Comparison of ENCODE assay signal across 21 mouse cellular contexts in the genomic region with DNA sequence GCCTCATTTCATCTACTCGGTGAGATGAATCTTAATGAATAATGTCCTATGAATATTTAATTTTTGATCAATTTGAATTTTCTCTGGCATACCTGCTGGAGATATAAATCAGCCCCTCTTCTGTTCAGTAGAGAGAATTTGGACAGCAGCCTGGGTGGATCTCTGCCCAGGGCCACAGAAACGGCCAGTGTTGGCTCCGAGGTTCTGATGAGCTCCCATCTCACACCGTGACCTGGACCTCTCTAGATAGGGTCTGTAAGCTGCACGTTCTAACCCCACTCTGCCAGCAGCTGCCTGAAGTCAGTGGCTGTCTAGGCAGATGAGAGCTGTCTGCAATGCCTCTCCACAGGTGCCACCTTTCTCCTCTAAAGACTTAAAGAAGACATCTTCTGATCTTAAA. TPM values are rescaled to one million over a fixed set of nuclear protein-coding genes. Genes with fewer than 3 reads are reported as not detected.
"Had no signal": no experiment of that assay in that cellular context is flagged by ENCODE, and none has a peak within 500 bp of the region (broad histone marks: within the 10 kb centered on the region; RNA-seq: fewer than 3 reads in every experiment).

No protein-coding gene starts in this region.

- DNase-seq: retina, postnatal 1 day; right cerebral cortex, adult 18-20 months; right cerebral cortex, postnatal 14 days; right cerebral cortex, postnatal 25 days; right cerebral cortex, postnatal 4 days; spleen, adult 18-20 months; thymus, adult 18-20 months; thymus, adult 2 months; thymus, postnatal 25 days; thymus, postnatal 36 days had no signal

- H3K4me2 ChIP-seq: neural tube, embryonic 15.5 days; stomach, embryonic 15.5 days had no signal

- H3K9me3 ChIP-seq: neural tube, embryonic 15.5 days; stomach, embryonic 15.5 days had no signal

- H3K4me3 ChIP-seq: neural tube, embryonic 15.5 days; stomach, embryonic 15.5 days had no signal

- H3K36me3 ChIP-seq: neural tube, embryonic 15.5 days; stomach, embryonic 15.5 days had no signal

- H3K27me3 ChIP-seq: neural tube, embryonic 15.5 days; stomach, embryonic 15.5 days had no signal

- H3K9ac ChIP-seq: neural tube, embryonic 15.5 days; stomach, embryonic 15.5 days had no signal

- H3K27ac ChIP-seq: neural tube, embryonic 15.5 days; stomach, embryonic 15.5 days; stomach, postnatal 0 days had no signal

RNA-seq across cellular contexts. Expression of a gene that starts 28.4 kb away (rescaled TPM):
- total RNA-seq: neutrophil, adult 5-6 weeks had no signal
- polyA plus RNA-seq: neural tube, embryonic 14.5 days; neural tube, embryonic 15.5 days; small intestine, adult 2 months; spleen, adult 2 months; stomach, embryonic 14.5 days; stomach, embryonic 15.5 days; stomach, embryonic 16.5 days; stomach, postnatal 0 days; thymus, adult 2 months; thymus, postnatal 0 days; urinary bladder, adult 2 months had no signal
